Mouse (Mus musculus) heart, embryonic 11.5 days (tissue): ENCODE measurements around the gene Gm20388. TPM values are rescaled to one million over a fixed set of nuclear protein-coding genes. Genes with fewer than 3 reads are reported as not detected.

Experiments
- ATAC-seq: fragments of 200-750 bp; cut with Nextera tagmentation; replicated peaks from 2 replicates; pipeline ENCODE4 v1.8.0; 2017; ENCODE audit warnings: moderate library complexity; ENCODE audit not compliant: insufficient number of reproducible peaks, low FRiP score, low TSS enrichment
- H3K27ac ChIP-seq: fragments of 300-500 bp; sonication (generic); 2 replicates; pipeline ENCODE4 v1.5.1; 2014; ENCODE audit warnings: mild to moderate bottlenecking, low read depth, low read length
- H3K27me3 ChIP-seq: fragments of 300-500 bp; sonication (generic); 2 replicates; pipeline ENCODE4 v1.6.1; 2014; ENCODE audit warnings: mild to moderate bottlenecking, low read length, mixed read lengths; ENCODE audit not compliant: control insufficient read depth, insufficient read depth
- H3K36me3 ChIP-seq: fragments of 300-500 bp; sonication (generic); 2 replicates; pipeline ENCODE4 v1.6.1; 2014; ENCODE audit warnings: mild to moderate bottlenecking, low read length, moderate library complexity, mixed read lengths; ENCODE audit not compliant: control insufficient read depth, insufficient read depth
- H3K4me1 ChIP-seq: fragments of 300-500 bp; sonication (generic); 2 replicates; pipeline ENCODE4 v1.6.1; 2014; ENCODE audit warnings: low read length; ENCODE audit not compliant: control insufficient read depth, insufficient read depth
- H3K4me2 ChIP-seq: fragments of 300-500 bp; sonication (generic); 2 replicates; pipeline ENCODE4 v1.6.1; 2014; ENCODE audit warnings: mild to moderate bottlenecking, moderate library complexity
- H3K4me3 ChIP-seq: fragments of 300-500 bp; sonication (generic); 2 replicates; pipeline ENCODE4 v1.5.1; 2014; ENCODE audit warnings: low read depth, low read length
- H3K9ac ChIP-seq: fragments of 300-500 bp; sonication (generic); 2 replicates; pipeline ENCODE4 v1.6.1; 2014; ENCODE audit warnings: mild to moderate bottlenecking, low read depth, low read length, moderate library complexity
- H3K9me3 ChIP-seq: fragments of 300-500 bp; sonication (generic); replicated peaks from 2 replicates; pipeline ENCODE4 v1.6.1; 2016; ENCODE audit warnings: low read length; ENCODE audit not compliant: control insufficient read depth
- WGBS: fragments of 180-500 bp; shearing (Covaris S2); extraction: QIAGEN DNeasy Blood & Tissue Kit; methylation state at CpG from one replicate; pipeline ENCODE4 v1.1.7; 2014; ENCODE audit not compliant: insufficient replicate concordance; 5-methylcytosine and 5-hydroxymethylcytosine counted together
- polyA plus RNA-seq: library from polyadenylated mRNA; unstranded; fragments of >200 nt; fragmentation: Nextera tagmentation; extraction: Ambion mirVana; gene quantifications from 2 replicates; pipeline ENCODE4 v1.2.1, GENCODE M21; 2014

Gm20388 gene
- polyA plus RNA-seq, 1 experiment from 2014 or later: 6.4 TPM

GRCm38 (mm10) chr8:120049949-120050348 lies 139.3 kb downstream of the Gm20388 start:
- no peak for ATAC-seq
- WGBS: 78% methylated on average over 13 of the region's 13 CpGs
- no peaks in the 10 kb centered on the region for H3K36me3 ChIP-seq

GRCm38 (mm10) chr8:120050376-120050775 lies 139.7 kb downstream of the Gm20388 start:
- Histone ChIP-seq H3K4me3 (no peak overlapping the region), H3K27ac (no peak overlapping the region), H3K27me3 (no peaks in the 10 kb centered on the region), H3K4me1 (peaks cover 19% of the 10 kb centered on the region), H3K4me2 (no peak overlapping the region), H3K36me3 (no peaks in the 10 kb centered on the region), H3K9me3 (no peaks in the 10 kb centered on the region), H3K9ac (no peak overlapping the region)
- WGBS: 64% methylated on average over 10 of the region's 10 CpGs
- no peak for ATAC-seq

More at GRCm38 (mm10) chr8:120049949-120050348, 139.3 kb downstream of the Gm20388 start:
- Histone ChIP-seq H3K4me3 (no peak overlapping the region), H3K27me3 (no peaks in the 10 kb centered on the region), H3K9ac (no peak overlapping the region), H3K27ac (no peak overlapping the region), H3K4me2 (no peak overlapping the region), H3K9me3 (no peaks in the 10 kb centered on the region), H3K4me1 (peaks cover 19% of the 10 kb centered on the region)

DNA sequence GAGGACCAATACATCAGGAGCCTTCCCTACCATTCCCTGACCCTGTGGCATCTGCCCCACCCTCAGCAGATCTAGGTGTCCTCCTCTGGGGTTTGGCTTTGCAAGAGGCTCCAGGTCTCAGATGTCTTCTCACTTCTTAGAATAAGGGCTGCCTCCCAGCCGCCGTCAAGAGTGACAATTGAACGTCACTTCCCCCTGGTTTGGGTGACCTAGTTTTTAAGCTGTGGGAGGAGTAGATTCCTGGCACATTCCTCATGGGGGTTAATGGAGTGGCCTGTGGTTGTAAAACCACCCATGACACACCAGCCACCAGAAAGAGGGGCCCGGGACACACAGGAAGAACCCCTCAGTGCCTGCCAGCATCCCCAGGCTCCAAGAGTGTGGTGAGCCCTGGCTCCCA lies 140.4 kb downstream of the Gm20388 start:
- no peak overlapping the region for H3K27ac ChIP-seq
- H3K4me2 ChIP-seq: no peak overlapping the region
- no peak overlapping the region for H3K9ac ChIP-seq
- ATAC-seq: no peak
- no peaks in the 10 kb centered on the region for H3K27me3 ChIP-seq
- 49% methylated on average over 4 of the region's 4 CpGs for WGBS
- H3K4me1 ChIP-seq: peaks cover 19% of the 10 kb centered on the region
- H3K4me3 ChIP-seq: no peak overlapping the region
- H3K9me3 ChIP-seq: no peaks in the 10 kb centered on the region
- no peaks in the 10 kb centered on the region for H3K36me3 ChIP-seq

- H3K4me3 ChIP-seq: no peak overlapping the region
- H3K27ac ChIP-seq: no peak overlapping the region
- H3K4me1 ChIP-seq: peaks cover 14% of the 10 kb centered on the region
- H3K9ac ChIP-seq: no peak overlapping the region
- H3K9me3 ChIP-seq: no peaks in the 10 kb centered on the region; the same call in 1 of the 2 replicates
- no peaks in the 10 kb centered on the region for H3K27me3 ChIP-seq
- H3K36me3 ChIP-seq: no peaks in the 10 kb centered on the region
- no peak for ATAC-seq
- no peak overlapping the region for H3K4me2 ChIP-seq
- 85% methylated on average over 4 of the region's 4 CpGs for WGBS
Measured at GRCm38 (mm10) chr8:120051908-120052307, 141.3 kb downstream of the Gm20388 start.

DNA sequence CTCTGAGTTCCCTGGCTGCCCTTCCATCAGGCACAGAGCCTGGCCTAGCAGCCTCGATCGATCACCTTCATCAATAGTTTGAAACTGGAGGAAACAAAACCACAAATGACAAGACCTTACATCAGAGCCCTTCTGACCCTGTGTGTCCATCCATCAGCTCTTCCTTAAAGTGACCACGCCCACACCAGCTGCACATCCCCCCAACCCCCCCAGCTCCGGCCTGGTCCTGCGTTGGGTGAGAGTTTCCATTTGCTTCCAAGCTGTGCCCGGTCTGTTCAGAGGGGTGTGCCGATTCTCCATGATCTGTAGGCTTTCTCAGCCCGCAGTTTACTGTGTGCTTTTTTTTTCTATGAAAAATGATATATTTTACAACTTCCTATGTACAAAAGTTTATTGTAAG lies 141.7 kb downstream of the Gm20388 start:
- H3K27me3 ChIP-seq: no peaks in the 10 kb centered on the region
- H3K4me2 ChIP-seq: no peak overlapping the region
- no peak for ATAC-seq
- no peaks in the 10 kb centered on the region for H3K36me3 ChIP-seq
- H3K9ac ChIP-seq: no peak overlapping the region
- H3K4me3 ChIP-seq: no peak overlapping the region
- no peak overlapping the region for H3K27ac ChIP-seq
- H3K4me1 ChIP-seq: peaks cover 10% of the 10 kb centered on the region
- no peaks in the 10 kb centered on the region; the same call in 1 of the 2 replicates for H3K9me3 ChIP-seq
- 76% methylated on average over 8 of the region's 8 CpGs for WGBS

DNA sequence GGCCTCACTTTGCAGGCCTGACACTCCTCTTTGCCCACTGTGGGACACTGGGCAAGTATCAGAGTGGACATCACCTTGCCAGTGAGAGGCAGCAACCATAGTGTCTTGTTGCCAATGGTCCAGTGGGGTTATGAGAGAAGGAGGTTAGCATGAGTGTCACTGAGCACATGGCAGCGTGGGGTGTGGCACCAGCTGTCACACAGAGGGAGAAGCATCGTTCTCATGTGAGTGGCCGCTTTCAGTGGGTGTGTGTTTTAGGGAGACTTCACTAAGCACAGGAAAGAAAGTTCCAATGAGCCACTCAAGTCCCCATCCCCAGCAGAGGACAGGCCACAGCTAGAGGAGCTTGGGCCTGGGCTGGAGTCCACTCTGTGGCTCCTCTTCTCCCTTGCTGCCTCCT lies 144.2 kb downstream of the Gm20388 start:
- 85% methylated on average over 3 of the region's 3 CpGs for WGBS

DNA sequence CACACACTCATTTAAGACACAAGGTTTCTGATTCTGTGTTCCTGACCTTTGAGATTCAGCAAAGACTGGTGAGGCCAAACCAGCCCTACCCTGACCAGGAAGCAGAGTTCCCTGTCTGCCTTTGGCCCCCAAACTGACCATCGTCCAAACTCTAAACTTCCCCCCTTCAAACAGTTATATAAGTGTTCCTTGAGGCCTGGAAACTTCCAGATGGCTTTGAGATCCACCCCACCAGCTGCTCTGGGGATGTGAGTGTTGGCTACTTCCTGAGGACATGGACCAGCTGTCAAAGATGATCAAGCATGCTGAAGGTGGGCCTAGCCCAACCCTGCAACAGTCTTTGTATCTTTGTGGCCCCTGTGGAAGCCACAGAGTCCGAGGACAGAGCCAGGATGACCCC lies 146.4 kb downstream of the Gm20388 start:
- Histone ChIP-seq H3K4me3 (no peak overlapping the region), H3K4me2 (no peak overlapping the region), H3K4me1 (no peaks in the 10 kb centered on the region), H3K9ac (no peak overlapping the region), H3K9me3 (no peaks in the 10 kb centered on the region; the same call in 1 of the 2 replicates), H3K36me3 (no peaks in the 10 kb centered on the region), H3K27me3 (0 out of 2 replicates have a peak, but pooled peaks cover 3% of the 10 kb centered on the region), H3K27ac (no peak overlapping the region)
- ATAC-seq: no peak
- WGBS: 78% methylated on average over 2 of the region's 2 CpGs

More for the DNA sequence above, 144.2 kb downstream of the Gm20388 start:
- no peak overlapping the region for H3K27ac ChIP-seq
- H3K4me3 ChIP-seq: no peak overlapping the region
- H3K9ac ChIP-seq: no peak overlapping the region
- no peak overlapping the region for H3K4me2 ChIP-seq
- H3K4me1 ChIP-seq: peaks cover 10% of the 10 kb centered on the region
- no peaks in the 10 kb centered on the region; the same call in 1 of the 2 replicates for H3K9me3 ChIP-seq
- ATAC-seq: no peak
- 0 out of 2 replicates have a peak, but pooled peaks cover 3% of the 10 kb centered on the region for H3K27me3 ChIP-seq
- no peaks in the 10 kb centered on the region for H3K36me3 ChIP-seq

DNA sequence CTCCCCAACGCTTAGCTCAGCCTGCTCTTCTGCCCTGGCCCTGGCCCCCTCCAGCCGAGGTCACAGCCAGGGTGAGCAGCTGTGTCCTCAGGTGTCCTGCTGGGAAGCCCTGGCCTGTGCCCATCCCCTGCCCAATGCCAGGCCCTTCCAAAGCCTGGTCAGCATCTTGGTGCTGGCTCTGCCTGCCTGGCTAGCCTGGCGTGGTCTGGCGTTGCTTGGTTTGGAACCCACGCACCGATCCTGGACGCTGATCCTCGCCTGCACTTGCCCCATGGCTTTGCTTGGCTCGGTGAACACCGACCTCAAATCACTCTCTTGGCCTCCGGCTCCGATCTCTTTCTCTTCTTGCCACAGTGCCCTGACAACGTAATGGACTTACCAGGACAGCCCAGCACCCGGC lies 152.1 kb downstream of the Gm20388 start:
- H3K4me3 ChIP-seq: no peak overlapping the region
- no peak for ATAC-seq
- H3K36me3 ChIP-seq: no peaks in the 10 kb centered on the region
- no peak overlapping the region for H3K4me2 ChIP-seq
- H3K27ac ChIP-seq: no peak overlapping the region
- no peak overlapping the region for H3K9ac ChIP-seq
- WGBS: 83% methylated on average over 14 of the region's 14 CpGs
- no peaks in the 10 kb centered on the region for H3K4me1 ChIP-seq
- H3K9me3 ChIP-seq: peaks cover 4% of the 10 kb centered on the region
- H3K27me3 ChIP-seq: peaks cover 6% of the 10 kb centered on the region; the same call in 1 of the 2 replicates

GRCm38 (mm10) chr8:120063326-120063725 lies 152.7 kb downstream of the Gm20388 start:
- Histone ChIP-seq H3K4me1 (no peaks in the 10 kb centered on the region), H3K4me2 (no peak overlapping the region), H3K36me3 (no peaks in the 10 kb centered on the region), H3K9ac (no peak overlapping the region), H3K9me3 (peaks cover 4% of the 10 kb centered on the region), H3K27ac (no peak overlapping the region), H3K27me3 (peaks cover 6% of the 10 kb centered on the region; the same call in 1 of the 2 replicates), H3K4me3 (no peak overlapping the region)
- no peak for ATAC-seq
- 70% methylated on average over 3 of the region's 3 CpGs for WGBS
